Mouse (Mus musculus) CD4-positive, CD25-positive, alpha-beta regulatory T cell, adult 4 months (primary cell): ENCODE results near the gene Sult1a1. TPM values are rescaled to one million over a fixed set of nuclear protein-coding genes. Genes with fewer than 3 reads are reported as not detected.

Source experiments
- polyA plus RNA-seq, 2 experiments: library from polyadenylated mRNA; unstranded; fragments of 100-300 nt; shearing (Covaris generic); gene quantifications; one replicate each; pipeline ENCODE4 v1.2.1; 2017

Sult1a1 gene
- polyA plus RNA-seq, 2 experiments from 2014 or later, result 0.82 to 1.3 TPM

Other genes starting within 250 kb of the Sult1a1 start
- gene Rabep2, start 247.7 kb downstream of the Sult1a1 start, polyA plus RNA-seq, result 10 to 100 TPM; 31.9 to 68.2 TPM
- under 1 TPM; 0.18 to 0.38 TPM for gene Atp2a1, start 213.3 kb downstream of the Sult1a1 start, polyA plus RNA-seq
- 10 to 100 TPM; 11.5 to 13.1 TPM for gene Sh2b1, start 201.0 kb downstream of the Sult1a1 start, polyA plus RNA-seq
- 10 to 100 TPM; 79.8 to 89.2 TPM for gene Tufm, start 189.1 kb downstream of the Sult1a1 start, polyA plus RNA-seq
- gene Atxn2l, start 173.0 kb downstream of the Sult1a1 start, polyA plus RNA-seq, result 10 to 100 TPM; 15.6 to 17.4 TPM
- 100 to 1,000 TPM; 228 to 250 TPM for gene Eif3c, start 110.0 kb downstream of the Sult1a1 start, polyA plus RNA-seq
- gene Apobr, start 91.5 kb downstream of the Sult1a1 start, polyA plus RNA-seq, result 1 to 10 TPM in 1 of 2 experiments, under 1 TPM in 1; 0.36 to 1.5 TPM
- 100 to 1,000 TPM in 1 of 2 experiments, 10 to 100 TPM in 1; 79.9 to 150 TPM for gene Cln3, start 90.6 kb downstream of the Sult1a1 start, polyA plus RNA-seq
- gene Il27, start 81.5 kb downstream of the Sult1a1 start, polyA plus RNA-seq, result not detected
- gene Nupr1, start 45.6 kb downstream of the Sult1a1 start, polyA plus RNA-seq, result under 1 TPM in 1 of 2 experiments, not detected in 1; 0.42 TPM
- 100 to 1,000 TPM in 1 of 2 experiments, 10 to 100 TPM in 1; 93.1 to 113 TPM for gene Sgf29, start 27.1 kb downstream of the Sult1a1 start, polyA plus RNA-seq
- 100 to 1,000 TPM in 1 of 2 experiments, 10 to 100 TPM in 1; 82.6 to 175 TPM for gene Bola2, start 19.0 kb upstream of the Sult1a1 start, polyA plus RNA-seq
- 10 to 100 TPM; 10.6 to 21.4 TPM for gene Slx1b, start 19.4 kb upstream of the Sult1a1 start, polyA plus RNA-seq
- gene Coro1a, start 31.4 kb upstream of the Sult1a1 start, polyA plus RNA-seq, result 1,000 to 10,000 TPM; 2,251 to 2,782 TPM
- gene Mapk3, start 83.2 kb upstream of the Sult1a1 start, polyA plus RNA-seq, result 10 to 100 TPM; 16.9 to 17.8 TPM
- 10 to 100 TPM; 13.9 to 17.4 TPM for gene Gdpd3, start 89.9 kb upstream of the Sult1a1 start, polyA plus RNA-seq
- 10 to 100 TPM; 58.4 to 83.8 TPM for gene Ypel3, start 100.5 kb upstream of the Sult1a1 start, polyA plus RNA-seq
- 1 to 10 TPM; 5.9 to 7.5 TPM for gene Tbx6, start 105.1 kb upstream of the Sult1a1 start, polyA plus RNA-seq
- 100 to 1,000 TPM; 139 to 140 TPM for gene Ppp4c, start 116.1 kb upstream of the Sult1a1 start, polyA plus RNA-seq
- not detected for gene Fam57b, start 121.2 kb upstream of the Sult1a1 start, polyA plus RNA-seq
- gene 4930451I11Rik, start 155.2 kb upstream of the Sult1a1 start, polyA plus RNA-seq, result not detected
- gene Doc2a, start 171.0 kb upstream of the Sult1a1 start, polyA plus RNA-seq, result not detected
- 10 to 100 TPM; 12.7 to 20.6 TPM for gene Hirip3, start 185.5 kb upstream of the Sult1a1 start, polyA plus RNA-seq
- gene Ino80e, start 185.9 kb upstream of the Sult1a1 start, polyA plus RNA-seq, result 10 to 100 TPM; 53.9 to 55.7 TPM
- 10 to 100 TPM; 15.3 to 15.6 TPM for gene Taok2, start 208.3 kb upstream of the Sult1a1 start, polyA plus RNA-seq
- 10 to 100 TPM; 40.2 to 53.2 TPM for gene Tmem219, start 246.5 kb upstream of the Sult1a1 start, polyA plus RNA-seq